Mouse (Mus musculus) granulocyte monocyte progenitor cell, adult 5-6 weeks (primary cell): ENCODE measurements around the gene Fam24b. TPM values are rescaled to one million over a fixed set of nuclear protein-coding genes. Genes with fewer than 3 reads are reported as not detected.

Experiments used
- ATAC-seq: replicated peaks from 2 replicates; pipeline ENCODE4 v1.8.0; 2016; ENCODE audit warnings: mild to moderate bottlenecking, moderate TSS enrichment, inconsistent platforms; ENCODE audit not compliant: poor library complexity, severe bottlenecking
- total RNA-seq, 2 experiments: library from RNA; stranded (forward) in 1 of 2; stranded (reverse) in 1 of 2; fragments of 200-712, 200-1000 nt in 1 of 2; fragments of >200 nt in 1 of 2; fragmentation: Nextera tagmentation in 1 of 2; gene quantifications; 2 replicates each; pipeline ENCODE4 v1.2.3; 2014 to 2017

Fam24b gene
- not detected in 2 replicates for total RNA-seq (2014; fragmentation: Nextera tagmentation)
- not detected in 2 replicates for total RNA-seq (2017)

- ATAC-seq = no peak
Observed at GRCm38 (mm10) chr7:131329416-131329815, at the start of gene Fam24b. Gene Fam24b (minus strand): TSS chr7:131329516.

GRCm38 (mm10) chr7:131371880-131372651, 42.8 kb upstream of the Fam24b start:
- ATAC-seq = peak; percentile 62

- ATAC-seq = no peak
Observed at GRCm38 (mm10) chr7:131371470-131371860, 42.1 kb upstream of the Fam24b start.

GRCm38 (mm10) chr7:131370648-131371469, 41.5 kb upstream of the Fam24b start, which contains the start of gene Pstk:
Gene Pstk (plus strand): TSS chr7:131371141.
- ATAC-seq = peak; percentile 93

DNA sequence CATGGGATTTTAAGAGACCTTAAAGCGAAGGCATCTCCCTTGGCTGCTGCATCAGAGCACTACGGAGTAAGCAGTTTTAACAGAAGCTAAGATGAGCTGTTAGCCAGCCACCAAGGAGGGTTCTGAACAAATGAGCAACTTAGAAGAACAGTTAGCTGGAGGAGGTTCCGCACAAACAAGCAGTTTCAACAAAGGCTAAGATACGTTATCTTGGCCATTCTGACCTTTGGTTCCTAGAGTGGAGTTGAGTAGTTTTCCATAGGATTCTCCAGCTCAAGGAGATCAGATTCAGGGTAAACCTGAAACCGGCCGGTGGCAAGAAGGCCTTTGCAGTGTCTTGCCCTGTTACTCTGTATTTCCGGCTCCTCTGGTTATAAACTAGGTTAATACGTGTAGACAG, 34.8 kb upstream of the Fam24b start:
- no peak for ATAC-seq

DNA sequence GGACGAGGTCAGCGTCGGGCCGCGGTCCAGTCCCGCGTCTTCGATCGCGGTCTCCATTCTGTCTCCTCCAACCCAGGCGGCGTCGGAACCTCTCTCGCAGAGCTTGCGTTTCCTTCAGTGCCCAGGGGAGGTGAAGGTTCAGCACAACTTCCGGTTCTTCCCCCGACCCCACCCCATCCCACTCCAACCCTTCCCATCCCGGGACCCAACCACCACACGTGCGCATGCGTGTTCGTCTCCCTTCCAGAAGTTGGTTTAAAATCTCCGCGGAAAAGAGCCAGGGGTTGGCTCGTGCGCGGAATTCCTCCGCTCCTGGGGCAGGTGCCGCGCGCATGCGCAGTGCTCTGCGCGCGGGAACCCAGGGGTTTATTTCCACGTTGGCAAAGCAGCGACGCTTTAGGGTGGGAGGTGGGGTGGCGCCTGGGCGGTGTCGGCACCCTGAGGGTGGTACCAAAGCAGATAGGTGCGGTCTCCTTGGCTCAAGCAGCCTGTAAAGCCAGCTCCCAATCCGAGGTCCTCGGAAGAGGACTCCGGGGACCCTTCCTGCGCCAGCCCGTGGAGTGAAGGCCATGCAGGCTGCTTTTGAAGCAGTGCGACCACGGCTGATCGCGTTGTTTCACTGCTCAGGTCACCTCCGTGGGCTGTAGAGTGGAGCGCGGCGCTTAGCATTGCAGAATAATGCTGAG, 33.4 kb upstream of the Fam24b start, which contains the start of gene 2310057M21Rik:
TSS of gene 2310057M21Rik (minus strand) at position 145 of the 686 bp plus-strand sequence.
- peak; percentile 91 for ATAC-seq

GRCm38 (mm10) chr7:131362269-131362614, 32.9 kb upstream of the Fam24b start:
- peak; percentile 59 for ATAC-seq

GRCm38 (mm10) chr7:131356105-131356504, 26.8 kb upstream of the Fam24b start:
- ATAC-seq = peak; percentile 84

GRCm38 (mm10) chr7:131345856-131346541, 16.7 kb upstream of the Fam24b start:
- no peak for ATAC-seq

DNA sequence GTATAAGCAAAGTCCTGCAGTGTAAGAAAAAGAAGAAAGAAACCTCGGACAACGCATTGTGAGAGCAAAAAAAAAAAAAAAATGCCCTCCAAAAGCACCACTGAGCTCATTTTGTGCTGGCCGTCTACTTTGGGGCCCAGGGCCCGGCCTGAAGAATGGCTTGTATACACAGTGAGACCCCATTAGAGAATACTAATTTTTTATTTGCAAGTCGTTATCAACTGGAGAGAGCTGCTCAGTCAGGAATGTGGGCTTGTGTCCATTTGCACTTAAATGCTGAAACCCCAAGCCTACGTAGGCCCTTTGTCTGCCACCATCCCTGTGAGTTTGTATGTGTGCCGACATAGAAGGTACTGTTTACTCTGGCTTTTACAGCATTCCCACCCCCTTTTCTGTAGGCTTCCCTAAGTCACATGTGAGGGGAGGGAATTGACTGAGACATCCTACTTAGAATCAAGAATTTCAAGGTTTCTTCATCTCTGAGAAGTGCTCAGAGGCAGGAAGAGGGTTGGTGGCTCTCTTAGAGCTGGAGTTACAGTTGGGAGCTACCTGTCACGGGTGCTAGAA, 8.3 kb upstream of the Fam24b start:
- no peak for ATAC-seq

DNA sequence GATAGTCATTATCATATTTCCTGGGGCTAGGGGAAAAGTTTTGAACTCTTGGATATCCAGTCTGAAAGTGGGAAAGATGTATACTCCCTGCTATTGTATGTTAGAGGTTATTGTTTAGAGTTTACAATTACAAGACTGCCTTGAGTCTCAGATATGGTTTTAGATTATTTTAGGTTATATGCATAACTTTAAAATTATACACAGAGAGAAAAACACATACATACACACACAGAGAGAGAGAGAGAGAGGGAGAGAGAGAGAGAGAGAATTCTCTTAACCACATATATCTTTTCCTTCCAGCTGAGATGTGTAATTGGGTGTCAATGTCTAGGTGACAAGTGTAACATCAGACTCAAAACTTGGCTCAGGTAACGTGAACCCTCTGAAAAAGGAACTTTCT, 4.2 kb upstream of the Fam24b start, which contains the start of gene Fam24a:
TSS of gene Fam24a (plus strand) at position 301 of the 400 bp plus-strand sequence.
- ATAC-seq = no peak

GRCm38 (mm10) chr7:131331688-131332087, 2.4 kb upstream of the Fam24b start:
- ATAC-seq = peak; percentile 58

DNA sequence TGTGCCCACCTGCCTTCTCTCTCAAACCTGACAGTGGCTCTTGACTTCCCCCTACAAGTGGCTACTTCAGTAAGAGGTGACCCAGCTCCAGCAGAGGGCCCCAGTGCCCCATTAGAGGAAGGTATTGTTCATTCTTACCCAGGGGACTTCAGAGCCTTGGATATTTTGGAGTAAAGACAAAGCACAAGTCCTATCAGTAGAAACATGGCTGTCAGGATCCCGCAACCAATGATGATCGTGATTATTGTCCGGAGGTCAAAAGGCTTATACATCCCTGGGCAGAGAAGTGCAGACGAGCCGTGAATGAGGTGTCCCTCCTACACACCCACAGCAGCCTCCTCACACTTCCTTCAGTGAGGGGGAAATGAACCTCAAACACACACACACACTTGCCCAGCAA, 2.3 kb downstream of the Fam24b start:
- no peak for ATAC-seq

- no peak for ATAC-seq
Observed at GRCm38 (mm10) chr7:131322192-131322591, 7.1 kb downstream of the Fam24b start, which contains the start of gene Cuzd1. Gene Cuzd1 (minus strand): TSS chr7:131322292.

GRCm38 (mm10) chr7:131318340-131318739, 11.0 kb downstream of the Fam24b start:
- ATAC-seq = no peak

GRCm38 (mm10) chr7:131317587-131317986, 11.7 kb downstream of the Fam24b start:
- ATAC-seq = no peak

GRCm38 (mm10) chr7:131314493-131314892, 14.8 kb downstream of the Fam24b start:
- ATAC-seq = no peak

DNA sequence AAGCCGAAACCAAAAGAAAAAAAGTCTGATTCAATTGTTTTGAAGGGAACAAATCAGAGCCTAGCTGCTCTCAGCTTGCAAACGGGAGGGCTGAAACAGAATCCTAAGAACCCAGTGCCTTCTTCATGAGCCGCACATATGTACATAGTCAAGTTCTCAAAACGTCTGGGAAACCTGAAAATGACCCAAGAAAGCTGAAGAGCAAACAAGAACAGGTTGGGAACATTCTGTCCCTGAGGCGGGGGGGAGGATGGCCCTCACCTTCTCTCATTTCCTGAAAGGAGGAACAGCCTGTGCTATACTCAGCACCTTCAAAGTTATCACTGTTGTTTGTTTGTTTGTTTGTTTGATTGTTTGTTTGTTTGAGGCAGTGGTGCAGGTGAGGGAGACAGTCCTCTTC, 22.6 kb downstream of the Fam24b start:
- ATAC-seq = no peak

GRCm38 (mm10) chr7:131303340-131303739, 26.0 kb downstream of the Fam24b start:
- no peak for ATAC-seq

GRCm38 (mm10) chr7:131297151-131297550, 32.2 kb downstream of the Fam24b start:
- ATAC-seq = no peak
